Mouse (Mus musculus): ENCODE measurements around the gene Pde4b. TPM values are rescaled to one million over a fixed set of nuclear protein-coding genes. Genes with fewer than 3 reads are reported as not detected.

Gene Pde4b
- polyA plus RNA-seq, 1 experiment from 2014 or later, result 44.6 TPM

GRCm38 (mm10) chr4:102563273-102563855, 476.0 kb downstream of the Pde4b start:
- DNase-seq (ENCODE audit: low spot score), result no peak
- 79% methylated on average over 9 of the region's 9 CpGs for WGBS

DNA sequence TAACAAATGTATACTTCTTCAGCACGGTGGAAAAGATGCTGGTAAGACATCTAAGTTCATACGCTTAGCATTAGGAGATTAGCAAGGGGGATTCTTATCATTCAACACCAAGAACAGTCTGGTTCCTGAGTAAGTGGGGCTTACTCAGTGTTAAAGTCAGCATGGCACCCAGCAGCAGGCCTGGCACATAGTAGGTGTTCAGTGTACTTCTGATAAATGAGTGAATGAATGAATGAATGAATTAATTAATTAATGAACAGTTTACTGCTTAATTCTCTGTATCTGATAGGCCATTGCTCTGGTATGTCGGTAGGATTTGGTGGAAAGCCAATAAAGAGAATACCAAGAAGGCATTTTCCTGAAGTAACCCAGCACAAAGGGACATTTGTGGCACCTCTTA, 476.9 kb downstream of the Pde4b start:
- H3K36me3 ChIP-seq (replicated peaks; ENCODE audit: control insufficient read depth, insufficient read depth), result no peaks in the 10 kb centered on the region
- no peaks in the 10 kb centered on the region for H3K27me3 ChIP-seq (ENCODE audit: control insufficient read depth, insufficient read depth, low read length)
- 91% methylated on average over 3 of the region's 3 CpGs for WGBS
- H3K9me3 ChIP-seq (ENCODE audit: control insufficient read depth, low read length), result no peaks in the 10 kb centered on the region
- ATAC-seq (ENCODE audit: low FRiP score) (no peak), DNase-seq (ENCODE audit: low spot score) (no peak)
- H3K4me3 ChIP-seq (replicated peaks; ENCODE audit: low read length), result no peak overlapping the region
- H3K4me2 ChIP-seq (replicated peaks), result no peak overlapping the region
- H3K9ac ChIP-seq, result no peak overlapping the region
- no peak overlapping the region for H3K27ac ChIP-seq
- H3K4me1 ChIP-seq (replicated peaks; ENCODE audit: control insufficient read depth, insufficient read depth, low read length), result 0 out of 2 replicates have a peak, but pooled peaks cover 7% of the 10 kb centered on the region

More at GRCm38 (mm10) chr4:102563273-102563855, 476.0 kb downstream of the Pde4b start:
- no peak for ATAC-seq (ENCODE audit: low FRiP score)
- Histone ChIP-seq H3K27me3 (ENCODE audit: control insufficient read depth, insufficient read depth, low read length) (no peaks in the 10 kb centered on the region), H3K4me2 (replicated peaks) (no peak overlapping the region), H3K27ac (no peak overlapping the region), H3K4me1 (replicated peaks; ENCODE audit: control insufficient read depth, insufficient read depth, low read length) (0 out of 2 replicates have a peak, but pooled peaks cover 3% of the 10 kb centered on the region), H3K36me3 (replicated peaks; ENCODE audit: control insufficient read depth, insufficient read depth) (no peaks in the 10 kb centered on the region), H3K4me3 (replicated peaks; ENCODE audit: low read length) (no peak overlapping the region), H3K9ac (no peak overlapping the region), H3K9me3 (ENCODE audit: control insufficient read depth, low read length) (no peaks in the 10 kb centered on the region)

- Histone ChIP-seq H3K4me3 (replicated peaks; ENCODE audit: low read length) (no peak overlapping the region), H3K9me3 (ENCODE audit: control insufficient read depth, low read length) (no peaks in the 10 kb centered on the region), H3K36me3 (replicated peaks; ENCODE audit: control insufficient read depth, insufficient read depth) (no peaks in the 10 kb centered on the region), H3K4me2 (replicated peaks) (no peak overlapping the region), H3K27me3 (ENCODE audit: control insufficient read depth, insufficient read depth, low read length) (0 out of 2 replicates have a peak, but pooled peaks cover under 1% of the 10 kb centered on the region), H3K9ac (no peak overlapping the region), H3K4me1 (replicated peaks; ENCODE audit: control insufficient read depth, insufficient read depth, low read length) (peaks cover 23% of the 10 kb centered on the region), H3K27ac (no peak overlapping the region)
- ATAC-seq (ENCODE audit: low FRiP score) (no peak), DNase-seq (ENCODE audit: low spot score) (no peak)
- 32% methylated on average over 1 of the region's 1 CpGs for WGBS
Observed at GRCm38 (mm10) chr4:102566421-102566820, 479.1 kb downstream of the Pde4b start.

- no peaks in the 10 kb centered on the region for H3K9me3 ChIP-seq (ENCODE audit: control insufficient read depth, low read length)
- DNase-seq (ENCODE audit: low spot score) (no peak), ATAC-seq (ENCODE audit: low FRiP score) (no peak)
- H3K4me2 ChIP-seq (replicated peaks), result no peak overlapping the region
- no peaks in the 10 kb centered on the region for H3K36me3 ChIP-seq (replicated peaks; ENCODE audit: control insufficient read depth, insufficient read depth)
- no peak overlapping the region for H3K9ac ChIP-seq
- H3K27me3 ChIP-seq (ENCODE audit: control insufficient read depth, insufficient read depth, low read length), result peaks cover 4% of the 10 kb centered on the region; the same call in 1 of the 2 replicates
- no peak overlapping the region for H3K27ac ChIP-seq
- 48% methylated on average over 2 of the region's 2 CpGs for WGBS
- peaks cover 23% of the 10 kb centered on the region for H3K4me1 ChIP-seq (replicated peaks; ENCODE audit: control insufficient read depth, insufficient read depth, low read length)
- H3K4me3 ChIP-seq (replicated peaks; ENCODE audit: low read length), result no peak overlapping the region
Observed at GRCm38 (mm10) chr4:102567111-102567510, 479.8 kb downstream of the Pde4b start.

GRCm38 (mm10) chr4:102567676-102568254, 480.4 kb downstream of the Pde4b start:
- WGBS, result 27% methylated on average over 4 of the region's 4 CpGs
- Histone ChIP-seq H3K9me3 (ENCODE audit: control insufficient read depth, low read length) (no peaks in the 10 kb centered on the region), H3K9ac (no peak overlapping the region), H3K27ac (no peak overlapping the region), H3K27me3 (ENCODE audit: control insufficient read depth, insufficient read depth, low read length) (peaks cover 4% of the 10 kb centered on the region; the same call in 1 of the 2 replicates), H3K4me3 (replicated peaks; ENCODE audit: low read length) (no peak overlapping the region), H3K4me1 (replicated peaks; ENCODE audit: control insufficient read depth, insufficient read depth, low read length) (peaks cover 23% of the 10 kb centered on the region), H3K36me3 (replicated peaks; ENCODE audit: control insufficient read depth, insufficient read depth) (no peaks in the 10 kb centered on the region), H3K4me2 (replicated peaks) (no peak overlapping the region)
- ATAC-seq (ENCODE audit: low FRiP score), result no peak
- no peak for DNase-seq (ENCODE audit: low spot score)

GRCm38 (mm10) chr4:102568591-102568990, 481.2 kb downstream of the Pde4b start:
- Histone ChIP-seq H3K4me2 (replicated peaks) (no peak overlapping the region), H3K9ac (no peak overlapping the region), H3K36me3 (replicated peaks; ENCODE audit: control insufficient read depth, insufficient read depth) (no peaks in the 10 kb centered on the region), H3K4me3 (replicated peaks; ENCODE audit: low read length) (no peak overlapping the region), H3K27ac (no peak overlapping the region), H3K4me1 (replicated peaks; ENCODE audit: control insufficient read depth, insufficient read depth, low read length) (peaks cover 23% of the 10 kb centered on the region), H3K9me3 (ENCODE audit: control insufficient read depth, low read length) (no peaks in the 10 kb centered on the region), H3K27me3 (ENCODE audit: control insufficient read depth, insufficient read depth, low read length) (peaks cover 4% of the 10 kb centered on the region; the same call in 1 of the 2 replicates)
- ATAC-seq (ENCODE audit: low FRiP score) (no peak), DNase-seq (ENCODE audit: low spot score) (no peak)
- WGBS, result 5% methylated on average over 4 of the region's 4 CpGs

- H3K27ac ChIP-seq, result no peak overlapping the region
- H3K4me2 ChIP-seq (replicated peaks), result no peak overlapping the region
Observed at GRCm38 (mm10) chr4:102569101-102569583, 481.8 kb downstream of the Pde4b start.

DNA sequence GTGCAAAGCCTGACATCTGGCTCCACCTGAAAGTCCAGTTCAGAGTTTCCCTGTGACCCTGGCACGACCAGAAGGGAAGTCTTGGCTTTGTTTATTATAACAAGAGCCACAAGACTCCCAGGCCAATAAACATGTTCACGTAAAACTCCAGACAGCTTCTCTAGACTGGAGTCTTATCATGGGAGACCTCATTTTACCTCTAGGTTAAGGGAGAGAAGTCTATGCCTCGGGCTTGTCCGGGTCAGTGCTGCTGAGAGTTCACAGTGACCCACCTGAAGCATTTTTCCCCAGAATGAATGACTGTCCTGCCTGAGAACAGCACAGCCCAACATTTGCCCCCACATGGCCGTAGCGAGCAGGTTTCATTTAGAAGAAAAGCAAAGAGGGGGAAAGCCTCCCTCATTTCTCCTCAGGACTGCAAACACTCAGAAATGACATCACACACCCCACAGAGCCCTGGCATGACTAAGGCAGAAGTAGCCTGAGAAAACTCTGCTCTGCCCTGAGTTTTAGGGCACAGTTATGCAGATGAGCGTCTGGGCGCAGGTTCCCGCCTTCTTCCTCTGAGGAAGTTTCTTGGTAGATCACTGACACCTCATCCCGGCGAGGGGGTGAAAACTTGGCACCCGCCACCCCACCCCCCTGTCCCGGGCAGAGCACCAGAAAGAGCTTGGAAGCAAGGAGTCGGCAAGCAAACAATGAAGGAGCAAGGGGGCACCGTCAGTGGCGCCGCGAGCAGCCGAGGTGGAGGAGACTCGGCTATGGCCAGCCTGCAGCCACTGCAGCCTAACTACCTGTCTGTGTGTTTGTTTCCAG, 482.8 kb downstream of the Pde4b start:
- WGBS, result 1% methylated on average over 20 of the region's 20 CpGs
- Histone ChIP-seq H3K9ac (peak overlapping the region; percentile 55), H3K4me2 (replicated peaks) (peak overlapping the region; percentile 85), H3K27ac (peak overlapping the region; percentile 48; the same call in 1 of the 2 replicates), H3K4me3 (replicated peaks; ENCODE audit: low read length) (peak overlapping the region; percentile 39), H3K9me3 (ENCODE audit: control insufficient read depth, low read length) (no peaks in the 10 kb centered on the region), H3K4me1 (replicated peaks; ENCODE audit: control insufficient read depth, insufficient read depth, low read length) (peaks cover 23% of the 10 kb centered on the region), H3K27me3 (ENCODE audit: control insufficient read depth, insufficient read depth, low read length) (peaks cover 4% of the 10 kb centered on the region; the same call in 1 of the 2 replicates), H3K36me3 (replicated peaks; ENCODE audit: control insufficient read depth, insufficient read depth) (no peaks in the 10 kb centered on the region)
- DNase-seq (ENCODE audit: low spot score), result peak; percentile 51
- ATAC-seq (ENCODE audit: low FRiP score), result peak; percentile 69; the same call in 1 of the 2 replicates

More at GRCm38 (mm10) chr4:102569101-102569583, 481.8 kb downstream of the Pde4b start:
- WGBS, result 24% methylated on average over 8 of the region's 8 CpGs
- ATAC-seq (ENCODE audit: low FRiP score) (no peak), DNase-seq (ENCODE audit: low spot score) (no peak)
- peaks cover 4% of the 10 kb centered on the region; the same call in 1 of the 2 replicates for H3K27me3 ChIP-seq (ENCODE audit: control insufficient read depth, insufficient read depth, low read length)
- no peaks in the 10 kb centered on the region for H3K36me3 ChIP-seq (replicated peaks; ENCODE audit: control insufficient read depth, insufficient read depth)
- peaks cover 23% of the 10 kb centered on the region for H3K4me1 ChIP-seq (replicated peaks; ENCODE audit: control insufficient read depth, insufficient read depth, low read length)
- no peaks in the 10 kb centered on the region for H3K9me3 ChIP-seq (ENCODE audit: control insufficient read depth, low read length)
- no peak overlapping the region for H3K4me3 ChIP-seq (replicated peaks; ENCODE audit: low read length)
- no peak overlapping the region for H3K9ac ChIP-seq
